Mouse (Mus musculus) thymus, adult 2 months (tissue): Measurements from ENCODE around the gene Coch.

Source experiments
- CTCF ChIP-seq: fragments of 200-500 bp; IDR thresholded peaks from 2 replicates; pipeline ENCODE4 v1.5.1; 2012; ENCODE audit warnings: mild to moderate bottlenecking, control low read depth, low read length, moderate library complexity, borderline replicate concordance; ENCODE audit not compliant: control insufficient read depth, poor library complexity, insufficient read depth; ENCODE audit errors: extremely low read depth
- POLR2A ChIP-seq: fragments of 200-500 bp; IDR thresholded peaks from 2 replicates; pipeline ENCODE4 v1.6.1; 2012; ENCODE audit warnings: mild to moderate bottlenecking, low read length, control low read depth, moderate library complexity; ENCODE audit not compliant: control insufficient read depth, poor library complexity, insufficient read depth; ENCODE audit errors: extremely low read depth

GRCm38 (mm10) chr12:51623366-51623694, 30.2 kb downstream of the Coch start:
- TF ChIP-seq POLR2A = no peak
- no peak for TF ChIP-seq CTCF
